Mouse (Mus musculus) G1E (cell line): ENCODE results near the gene Gm28230.

ENCODE experiments used
- CTCF ChIP-seq: IDR thresholded peaks from 2 replicates; pipeline ENCODE4 v1.5.1; 2012; ENCODE audit warnings: low read depth, low read length, inconsistent platforms, mixed read lengths
- GATA1 ChIP-seq: IDR thresholded peaks from 2 replicates; pipeline ENCODE4 v1.6.1; 2012; ENCODE audit warnings: borderline replicate concordance, low read length, inconsistent platforms, mixed read lengths
- GATA2 ChIP-seq: IDR thresholded peaks from 2 replicates; pipeline ENCODE4 v1.6.1; 2012; ENCODE audit warnings: low read depth, low read length, inconsistent platforms, borderline replicate concordance
- POLR2AphosphoS5 ChIP-seq: IDR thresholded peaks from 2 replicates; pipeline ENCODE4 v1.6.1; 2012; ENCODE audit warnings: low read depth, low read length, inconsistent platforms; ENCODE audit not compliant: insufficient replicate concordance

- TF ChIP-seq CTCF (no peak), GATA2 (no peak), GATA1 (no peak), POLR2AphosphoS5 (no peak)
Observed at GRCm38 (mm10) chr2:74689574-74690337, 36.8 kb upstream of the Gm28230 start.
